Mouse (Mus musculus): ENCODE data around the gene Fbxl8. TPM values are rescaled to one million over a fixed set of nuclear protein-coding genes. Genes with fewer than 3 reads are reported as not detected.

Fbxl8 gene
- total RNA-seq, 1 experiment from 2014 or later, result not detected

DNA sequence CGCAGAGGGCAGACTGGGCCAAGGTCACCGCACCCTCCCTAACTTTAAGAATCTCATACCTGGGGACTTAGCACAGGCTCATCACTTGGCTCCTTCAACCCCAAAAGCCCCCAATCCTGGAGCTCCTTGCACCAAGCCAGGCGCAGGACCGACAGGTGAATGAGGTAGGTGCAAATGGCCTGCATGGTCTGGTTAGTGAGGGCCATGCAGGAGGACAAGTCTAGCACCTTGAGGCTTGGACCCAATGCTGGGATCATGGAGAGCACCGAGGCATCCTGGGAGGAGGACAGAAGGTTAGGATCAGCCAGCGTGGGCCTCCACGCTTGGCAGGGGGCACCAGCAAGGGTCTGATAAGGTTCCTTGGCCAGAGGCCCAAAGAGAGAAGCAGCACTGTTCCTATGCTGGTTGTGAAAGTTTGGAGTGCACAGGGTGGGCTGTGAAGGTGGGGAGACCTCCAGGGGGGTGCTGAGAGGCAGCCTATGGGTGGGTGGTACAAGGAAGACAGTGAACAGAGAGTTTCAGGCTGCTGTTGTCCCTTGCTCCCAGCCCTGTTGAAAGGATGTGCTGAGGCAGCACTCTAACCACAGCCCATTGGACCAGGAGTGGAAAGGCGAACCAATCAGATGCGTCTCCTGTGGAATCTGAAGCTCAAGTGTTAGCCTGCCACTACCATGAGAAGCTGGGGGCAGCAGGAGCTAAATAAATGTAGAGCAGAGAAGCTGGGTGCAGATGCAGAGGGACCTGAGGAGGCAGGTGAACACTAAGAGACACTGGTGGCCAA lies 49.4 kb downstream of the Fbxl8 start:
- no peak for ATAC-seq (replicated peaks; ENCODE audit: insufficient number of reproducible peaks, low FRiP score, low TSS enrichment, poor library complexity, severe bottlenecking)

DNA sequence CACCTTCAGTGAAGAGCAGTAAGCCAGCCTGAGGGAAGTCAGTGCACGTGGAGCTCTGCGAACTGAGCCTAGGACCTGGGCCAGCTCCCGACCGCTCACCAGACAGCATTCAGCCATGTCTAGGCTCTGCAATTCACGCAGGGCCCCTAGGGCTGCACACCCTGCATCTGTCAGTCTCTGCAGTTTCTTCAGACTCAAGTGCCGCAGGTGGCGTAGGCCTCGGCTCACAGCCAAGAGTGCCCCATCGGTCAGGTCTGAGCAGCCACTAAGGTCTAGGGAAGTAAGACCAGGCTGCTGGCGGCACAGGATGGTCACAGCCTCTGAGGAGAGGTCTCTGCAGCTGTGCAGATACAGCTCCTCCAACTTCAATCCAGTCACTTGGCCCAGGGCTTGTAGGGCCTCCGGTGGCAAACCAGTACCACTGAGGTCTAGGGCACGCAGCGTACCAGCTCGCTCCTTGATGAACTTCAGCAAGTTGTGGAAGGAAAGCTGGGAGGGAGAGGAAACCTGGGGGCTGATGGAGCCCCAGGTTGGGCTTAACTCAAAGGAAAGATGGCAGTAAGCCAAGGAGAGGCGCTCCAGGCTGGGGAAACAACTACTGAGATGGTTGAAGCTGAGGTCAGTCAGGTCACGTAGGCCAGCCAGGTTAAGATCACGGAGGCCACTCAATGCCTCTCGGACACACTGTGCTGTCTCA lies 50.8 kb downstream of the Fbxl8 start:
- no peak for ATAC-seq (replicated peaks; ENCODE audit: insufficient number of reproducible peaks, low FRiP score, low TSS enrichment, poor library complexity, severe bottlenecking)

- no peak for ATAC-seq (replicated peaks; ENCODE audit: insufficient number of reproducible peaks, low FRiP score, low TSS enrichment, poor library complexity, severe bottlenecking)
Measured at GRCm38 (mm10) chr8:105317941-105318340, 53.5 kb downstream of the Fbxl8 start.

GRCm38 (mm10) chr8:105318662-105319190 lies 54.3 kb downstream of the Fbxl8 start:
- no peak for ATAC-seq (replicated peaks; ENCODE audit: insufficient number of reproducible peaks, low FRiP score, low TSS enrichment, poor library complexity, severe bottlenecking)

Other genes with a start within 250 kb of the Fbxl8 start
- not detected in 3 replicates for gene Ces3a, start 216.0 kb upstream of the Fbxl8 start, total RNA-seq (2017)
- not detected in 3 replicates for gene Ces3b, start 180.9 kb upstream of the Fbxl8 start, total RNA-seq (2017)
- gene Ces4a, start 132.8 kb upstream of the Fbxl8 start, total RNA-seq (2017), result not detected in 3 replicates
- gene Cbfb, start 94.0 kb upstream of the Fbxl8 start, total RNA-seq (2017), result 167 to 180 TPM (median 174 TPM) in 3 replicates
- 28.8 to 39.0 TPM (median 32.3 TPM) in 3 replicates for gene D230025D16Rik, start 39.5 kb upstream of the Fbxl8 start, total RNA-seq (2017)
- gene B3gnt9, start 9.5 kb upstream of the Fbxl8 start, total RNA-seq (2017), result 0.29 TPM in 1 of 3 replicates, not detected in the others
- 16.2 to 28.9 TPM (median 23.3 TPM) in 3 replicates for gene Tradd, start within 50 bp of the Fbxl8 start, total RNA-seq (2017)
- gene Hsf4, start 5.2 kb downstream of the Fbxl8 start, total RNA-seq (2017), result 0.96 to 2.5 TPM in 2 of 3 replicates, not detected in the other
- not detected in 3 replicates for gene Nol3, start 11.5 kb downstream of the Fbxl8 start, total RNA-seq (2017)
- 0.64 to 1.3 TPM in 2 of 3 replicates, not detected in the other for gene 4931428F04Rik, start 25.2 kb downstream of the Fbxl8 start, total RNA-seq (2017)
- 0.43 to 0.49 TPM in 2 of 3 replicates, not detected in the other for gene Exoc3l, start 31.5 kb downstream of the Fbxl8 start, total RNA-seq (2017)
- gene E2f4, start 33.0 kb downstream of the Fbxl8 start, total RNA-seq (2017), result 19.7 to 52.7 TPM (median 21.0 TPM) in 3 replicates
- 0.21 to 2.5 TPM (median 1.3 TPM) in 3 replicates for gene Elmo3, start 41.0 kb downstream of the Fbxl8 start, total RNA-seq (2017)
- 1.3 to 2.8 TPM (median 1.7 TPM) in 3 replicates for gene Lrrc29, start 61.6 kb downstream of the Fbxl8 start, total RNA-seq (2017)
- gene Tmem208, start 61.7 kb downstream of the Fbxl8 start, total RNA-seq (2017), result 36.6 to 48.0 TPM (median 42.8 TPM) in 3 replicates
- 6.5 to 14.7 TPM (median 8.4 TPM) in 3 replicates for gene Fhod1, start 83.3 kb downstream of the Fbxl8 start, total RNA-seq (2017)
- 0.10 TPM in 1 of 3 replicates, not detected in the others for gene Slc9a5, start 84.2 kb downstream of the Fbxl8 start, total RNA-seq (2017)
- 0.49 TPM in 1 of 3 replicates, not detected in the others for gene Plekhg4, start 108.6 kb downstream of the Fbxl8 start, total RNA-seq (2017)
- gene Kctd19, start 148.9 kb downstream of the Fbxl8 start, total RNA-seq (2017), result 0.32 TPM in 1 of 3 replicates, not detected in the others
- gene Lrrc36, start 148.9 kb downstream of the Fbxl8 start, total RNA-seq (2017), result not detected in 3 replicates
- 164 to 258 TPM (median 248 TPM) in 3 replicates for gene Tppp3, start 206.9 kb downstream of the Fbxl8 start, total RNA-seq (2017)
- 0.43 to 0.49 TPM (median 0.48 TPM) in 3 replicates for gene Zdhhc1, start 232.3 kb downstream of the Fbxl8 start, total RNA-seq (2017)

All from monocyte, adult 5-6 weeks (primary cell).